Mouse (Mus musculus) bone marrow macrophage, adult 2 months (primary cell): ENCODE data around the gene Gm8005. TPM values are rescaled to one million over a fixed set of nuclear protein-coding genes. Genes with fewer than 3 reads are reported as not detected.
"Not testable (repeated sequence)": the region's sequence is repeated elsewhere in the genome, so short reads cannot be mapped to it uniquely, and the experiment has no call there.

Experiments
- H3K27ac ChIP-seq: 2 replicates; pipeline ENCODE4 v1.5.1; 2012; ENCODE audit warnings: low read depth, low read length; ENCODE audit not compliant: insufficient read depth
- H3K4me1 ChIP-seq: 2 replicates; pipeline ENCODE4 v1.6.1; 2012; ENCODE audit warnings: low read length; ENCODE audit not compliant: control insufficient read depth, insufficient read depth
- H3K4me3 ChIP-seq: 2 replicates; pipeline ENCODE4 v1.5.1; 2012; ENCODE audit warnings: mild to moderate bottlenecking, low read length, moderate library complexity; ENCODE audit not compliant: insufficient read depth
- polyA plus RNA-seq: library from polyadenylated mRNA; stranded (reverse); fragments of >200 nt; gene quantifications from 2 replicates; pipeline ENCODE4 v1.2.4, GENCODE M21; 2012; ENCODE audit not compliant: missing spikeins, insufficient read depth, insufficient read length

The Gm8005 gene
- not detected in 2 replicates for polyA plus RNA-seq

DNA sequence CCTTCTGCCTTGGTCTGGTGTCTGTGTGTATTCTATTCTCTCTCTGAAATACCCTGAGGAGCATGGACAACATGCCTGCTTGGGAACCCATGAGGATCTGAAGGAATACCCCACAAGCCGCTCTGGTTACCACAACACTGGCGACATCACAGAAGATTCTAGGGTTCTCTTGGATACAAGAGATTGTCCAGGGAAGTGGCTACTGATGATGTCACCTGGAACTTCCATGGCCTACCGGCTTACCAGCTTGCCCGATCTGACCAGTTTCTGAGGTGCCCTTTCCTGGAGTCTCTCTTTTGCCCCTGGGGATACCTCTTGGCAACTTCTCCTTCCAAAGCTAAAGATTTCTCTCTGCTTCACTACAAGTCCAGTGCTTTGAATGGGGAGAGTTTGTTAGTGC lies at the start of gene Gm8005:
Gm8005 (minus strand) TSS at position 101 of the 400 bp plus-strand sequence.
- not testable (repeated sequence) for H3K4me3 ChIP-seq, H3K4me1 ChIP-seq, H3K27ac ChIP-seq

DNA sequence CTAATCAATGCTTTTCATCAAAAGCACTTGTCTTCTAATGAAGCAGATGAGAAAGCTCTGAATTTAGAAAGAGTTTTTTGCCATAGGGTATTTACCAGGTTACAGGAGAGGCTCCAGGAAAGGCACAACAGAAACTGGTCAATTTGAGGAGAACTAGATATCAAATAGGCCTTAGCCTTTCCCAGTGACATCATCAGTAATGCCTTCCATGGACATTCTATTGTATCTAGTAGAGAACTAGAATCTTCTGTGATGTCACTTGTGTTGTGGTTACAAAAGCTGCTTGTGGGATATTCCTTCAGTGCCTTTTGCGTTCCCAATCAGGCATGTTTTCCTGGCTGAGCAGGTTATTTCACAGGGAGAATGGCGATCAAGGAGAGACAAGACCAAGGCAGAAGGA lies 24.1 kb upstream of the Gm8005 start, which contains the start of gene Gm8011:
Gm8011 (plus strand) TSS at position 301 of the 400 bp plus-strand sequence.
- not testable (repeated sequence) for H3K27ac ChIP-seq, H3K4me1 ChIP-seq, H3K4me3 ChIP-seq

Other genes starting within 250 kb of the Gm8005 start
- not detected in 2 replicates for gene Gm3573, start 248.9 kb downstream of the Gm8005 start, polyA plus RNA-seq
- gene Gm17026, start 179.6 kb downstream of the Gm8005 start, polyA plus RNA-seq = not detected in 2 replicates
- gene Gm9611, start 142.3 kb downstream of the Gm8005 start, polyA plus RNA-seq = not detected in 2 replicates
- gene Gm7995, start 129.5 kb downstream of the Gm8005 start, polyA plus RNA-seq = not detected in 2 replicates
- not detected in 2 replicates for gene Gm8011, start 24.2 kb upstream of the Gm8005 start, polyA plus RNA-seq
- not detected in 2 replicates for gene Gm8020, start 62.7 kb upstream of the Gm8005 start, polyA plus RNA-seq
- gene Gm8024, start 84.6 kb upstream of the Gm8005 start, polyA plus RNA-seq = not detected in 2 replicates
- not detected in 2 replicates for gene Gm17124, start 160.2 kb upstream of the Gm8005 start, polyA plus RNA-seq
- not detected in 2 replicates for gene Gm3633, start 202.2 kb upstream of the Gm8005 start, polyA plus RNA-seq
- gene Gm10378, start 216.3 kb upstream of the Gm8005 start, polyA plus RNA-seq = not detected in 2 replicates